Mouse (Mus musculus): ENCODE data around the gene Ltb. TPM values are rescaled to one million over a fixed set of nuclear protein-coding genes. Genes with fewer than 3 reads are reported as not detected.
"Not testable (repeated sequence)": the region's sequence is repeated elsewhere in the genome, so short reads cannot be mapped to it uniquely, and the experiment has no call there.

The Ltb gene
- polyA plus RNA-seq, 1 experiment from 2014 or later: 1.2 TPM

- no peak overlapping the region for H3K9ac ChIP-seq (ENCODE audit: low read depth, low read length)
- WGBS: 92% methylated on average over 10 of the region's 10 CpGs
- H3K36me3 ChIP-seq (ENCODE audit: control insufficient read depth, insufficient read depth, low read length): peaks cover 16% of the 10 kb centered on the region
These were observed 36.8 kb downstream of the Ltb start for GRCm38 (mm10) chr17:35231022-35231421.

GRCm38 (mm10) chr17:35232043-35232442, 37.8 kb downstream of the Ltb start:
- no peaks in the 10 kb centered on the region for H3K27me3 ChIP-seq (replicated peaks; ENCODE audit: control insufficient read depth, insufficient read depth, low read length)
- H3K9me3 ChIP-seq (ENCODE audit: control insufficient read depth, low read length): no peaks in the 10 kb centered on the region
- H3K4me1 ChIP-seq (ENCODE audit: control insufficient read depth, insufficient read depth, low read depth, low read length): peaks cover 22% of the 10 kb centered on the region
- H3K4me3 ChIP-seq (ENCODE audit: low read length): no peak overlapping the region
- H3K36me3 ChIP-seq (ENCODE audit: control insufficient read depth, insufficient read depth, low read length): peaks cover 16% of the 10 kb centered on the region
- ATAC-seq: no peak
- H3K9ac ChIP-seq (ENCODE audit: low read depth, low read length): peak overlapping the region; percentile 11; the same call in 1 of the 2 replicates
- H3K4me2 ChIP-seq (ENCODE audit: low read length): peak overlapping the region; percentile 39
- H3K27ac ChIP-seq (ENCODE audit: low read depth, low read length): no peak overlapping the region
- WGBS: 11% methylated on average over 12 of the region's 12 CpGs

More at GRCm38 (mm10) chr17:35231022-35231421, 36.8 kb downstream of the Ltb start:
- no peaks in the 10 kb centered on the region for H3K27me3 ChIP-seq (replicated peaks; ENCODE audit: control insufficient read depth, insufficient read depth, low read length)
- H3K4me2 ChIP-seq (ENCODE audit: low read length): no peak overlapping the region
- peaks cover 16% of the 10 kb centered on the region for H3K4me1 ChIP-seq (ENCODE audit: control insufficient read depth, insufficient read depth, low read depth, low read length)
- H3K27ac ChIP-seq (ENCODE audit: low read depth, low read length): no peak overlapping the region
- no peak for ATAC-seq
- no peak overlapping the region for H3K4me3 ChIP-seq (ENCODE audit: low read length)
- no peaks in the 10 kb centered on the region for H3K9me3 ChIP-seq (ENCODE audit: control insufficient read depth, low read length)

GRCm38 (mm10) chr17:35232659-35233058, 38.4 kb downstream of the Ltb start:
- no peak for ATAC-seq
- WGBS: 84% methylated on average over 5 of the region's 5 CpGs
- Histone ChIP-seq H3K27ac (ENCODE audit: low read depth, low read length) (no peak overlapping the region), H3K4me1 (ENCODE audit: control insufficient read depth, insufficient read depth, low read depth, low read length) (peaks cover 27% of the 10 kb centered on the region), H3K4me2 (ENCODE audit: low read length) (no peak overlapping the region), H3K9ac (ENCODE audit: low read depth, low read length) (no peak overlapping the region), H3K27me3 (replicated peaks; ENCODE audit: control insufficient read depth, insufficient read depth, low read length) (no peaks in the 10 kb centered on the region), H3K9me3 (ENCODE audit: control insufficient read depth, low read length) (no peaks in the 10 kb centered on the region), H3K4me3 (ENCODE audit: low read length) (no peak overlapping the region), H3K36me3 (ENCODE audit: control insufficient read depth, insufficient read depth, low read length) (peaks cover 14% of the 10 kb centered on the region)

DNA sequence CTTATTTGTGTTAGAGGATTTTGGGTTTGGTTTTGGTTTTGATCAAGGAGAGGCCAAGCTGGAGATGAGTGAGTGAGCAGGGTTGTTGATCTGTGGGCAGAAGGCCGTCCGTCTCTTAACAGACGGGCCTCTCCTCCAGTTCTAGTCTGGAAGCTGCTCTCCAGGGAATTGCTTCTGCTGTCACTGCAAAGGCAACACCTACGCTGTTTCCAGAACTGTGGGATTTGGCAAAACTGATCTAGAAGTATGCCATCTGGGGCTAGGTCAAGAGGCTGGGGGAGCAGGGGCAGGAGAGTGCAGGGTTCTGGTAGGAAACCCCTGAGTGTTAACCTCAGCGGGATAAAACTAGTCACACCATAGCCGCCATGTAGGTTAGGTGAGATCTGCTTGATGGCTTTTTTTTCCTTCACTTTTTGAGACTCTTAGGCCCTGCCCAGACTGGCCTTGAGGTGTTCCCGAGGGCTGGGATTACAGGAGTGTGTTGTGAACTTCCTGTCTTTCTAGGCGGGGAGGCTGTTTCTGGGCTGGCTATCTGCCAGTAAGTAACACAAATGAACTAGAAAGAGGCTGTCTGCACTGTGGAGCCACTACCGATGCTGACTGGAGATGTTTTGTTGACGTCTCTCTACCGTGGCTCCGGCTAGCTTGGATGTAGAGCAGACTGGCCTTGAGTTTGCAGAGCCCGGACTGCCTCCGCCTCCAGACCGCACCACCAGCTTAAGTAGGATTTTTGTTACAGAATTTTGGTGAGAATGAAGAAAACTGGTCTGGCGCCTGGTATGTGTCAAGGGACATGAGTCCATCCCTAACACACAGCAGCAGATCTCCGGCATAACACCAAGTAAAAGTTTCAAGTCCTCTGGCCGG, 39.1 kb downstream of the Ltb start, which contains the start of gene Atp6v1g2:
Gene Atp6v1g2 (plus strand): TSS at position 547 of the 867 bp plus-strand sequence.
- no peak within 1 kb of the TSS for H3K27ac ChIP-seq (ENCODE audit: low read depth, low read length)
- H3K9ac ChIP-seq (ENCODE audit: low read depth, low read length): peak within 1 kb of the TSS; percentile 75; the same call in 1 of the 2 replicates
- 74% methylated on average over 18 of the region's 18 CpGs for WGBS
- no peaks in the 10 kb centered on the region for H3K9me3 ChIP-seq (ENCODE audit: control insufficient read depth, low read length)
- peak within 1 kb of the TSS; percentile 54 for H3K4me3 ChIP-seq (ENCODE audit: low read length)
- H3K4me1 ChIP-seq (ENCODE audit: control insufficient read depth, insufficient read depth, low read depth, low read length): peaks cover 28% of the 10 kb centered on the region
- no peaks in the 10 kb centered on the region for H3K27me3 ChIP-seq (replicated peaks; ENCODE audit: control insufficient read depth, insufficient read depth, low read length)
- peak within 1 kb of the TSS; percentile 89 for H3K4me2 ChIP-seq (ENCODE audit: low read length)
- H3K36me3 ChIP-seq (ENCODE audit: control insufficient read depth, insufficient read depth, low read length): peaks cover 13% of the 10 kb centered on the region; the same call in 1 of the 2 replicates
- ATAC-seq: no peak

- not testable (repeated sequence) for H3K27ac ChIP-seq (ENCODE audit: low read depth, low read length); H3K27me3 ChIP-seq (replicated peaks; ENCODE audit: control insufficient read depth, insufficient read depth, low read length); H3K4me3 ChIP-seq (ENCODE audit: low read length); H3K4me2 ChIP-seq (ENCODE audit: low read length); ATAC-seq; H3K9ac ChIP-seq (ENCODE audit: low read depth, low read length); H3K36me3 ChIP-seq (ENCODE audit: control insufficient read depth, insufficient read depth, low read length); H3K9me3 ChIP-seq (ENCODE audit: control insufficient read depth, low read length)
- 81% methylated on average over 7 of the region's 7 CpGs for WGBS
- H3K4me1 ChIP-seq (ENCODE audit: control insufficient read depth, insufficient read depth, low read depth, low read length): peaks cover 28% of the 10 kb centered on the region
These were observed 39.9 kb downstream of the Ltb start for GRCm38 (mm10) chr17:35234090-35234489.

GRCm38 (mm10) chr17:35234903-35235302, 40.7 kb downstream of the Ltb start:
- Histone ChIP-seq H3K27me3 (replicated peaks; ENCODE audit: control insufficient read depth, insufficient read depth, low read length) (no peaks in the 10 kb centered on the region), H3K9me3 (ENCODE audit: control insufficient read depth, low read length) (no peaks in the 10 kb centered on the region), H3K4me2 (ENCODE audit: low read length) (peak overlapping the region; percentile 89), H3K4me1 (ENCODE audit: control insufficient read depth, insufficient read depth, low read depth, low read length) (peaks cover 28% of the 10 kb centered on the region), H3K4me3 (ENCODE audit: low read length) (peak overlapping the region; percentile 54), H3K27ac (ENCODE audit: low read depth, low read length) (peak overlapping the region; percentile 95), H3K36me3 (ENCODE audit: control insufficient read depth, insufficient read depth, low read length) (peaks cover 6% of the 10 kb centered on the region; the same call in 1 of the 2 replicates), H3K9ac (ENCODE audit: low read depth, low read length) (peak overlapping the region; percentile 75)
- ATAC-seq: no peak
- WGBS: 3% methylated on average over 31 of the region's 31 CpGs

DNA sequence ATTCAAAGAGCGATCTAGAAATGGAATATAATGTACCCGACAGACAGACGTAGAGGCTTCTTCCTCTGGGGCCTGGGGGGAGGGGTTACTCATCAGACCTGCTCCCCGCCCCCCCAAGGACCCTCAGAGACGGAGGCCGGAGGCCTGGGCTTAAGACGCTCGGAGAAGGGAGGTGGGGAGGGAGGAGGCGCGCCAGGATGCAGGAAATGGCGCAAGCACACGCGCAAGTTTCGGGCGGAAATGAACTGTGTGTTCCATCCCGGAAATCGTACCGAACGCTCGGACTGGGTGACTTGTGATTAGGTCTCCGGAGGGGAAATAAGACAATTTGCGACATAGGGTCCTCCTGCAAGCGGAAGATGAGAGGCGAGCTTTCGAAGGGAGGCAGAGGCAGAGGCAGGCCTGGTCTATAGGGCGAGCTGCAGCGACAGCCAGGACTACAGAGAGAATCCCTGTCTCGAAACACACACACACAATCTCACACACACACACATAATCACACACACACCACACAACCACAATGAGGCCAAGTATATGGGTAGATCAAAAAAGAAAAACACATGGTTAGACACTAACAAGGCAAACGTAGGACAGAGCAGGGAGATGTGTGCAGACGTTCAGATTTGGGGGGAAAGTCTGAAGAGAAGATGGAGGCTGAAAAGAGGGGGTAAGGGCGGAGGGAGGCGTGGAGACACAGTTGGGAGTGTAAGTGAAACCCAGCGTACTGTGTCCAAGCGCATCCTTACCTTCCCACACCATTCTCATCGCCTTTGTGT, 41.6 kb downstream of the Ltb start, which contains the start of gene Nfkbil1:
Gene Nfkbil1 (minus strand): TSS at position 179 of the 776 bp plus-strand sequence.
- H3K9me3 ChIP-seq (ENCODE audit: control insufficient read depth, low read length): no peaks in the 10 kb centered on the region
- peak within 1 kb of the TSS; percentile 54 for H3K4me3 ChIP-seq (ENCODE audit: low read length)
- no peaks in the 10 kb centered on the region for H3K27me3 ChIP-seq (replicated peaks; ENCODE audit: control insufficient read depth, insufficient read depth, low read length)
- H3K36me3 ChIP-seq (ENCODE audit: control insufficient read depth, insufficient read depth, low read length): peaks cover 6% of the 10 kb centered on the region; the same call in 1 of the 2 replicates
- H3K9ac ChIP-seq (ENCODE audit: low read depth, low read length): peak within 1 kb of the TSS; percentile 75
- peaks cover 34% of the 10 kb centered on the region for H3K4me1 ChIP-seq (ENCODE audit: control insufficient read depth, insufficient read depth, low read depth, low read length)
- WGBS: 0% methylated on average over 35 of the region's 35 CpGs
- ATAC-seq: peak; percentile 84
- H3K27ac ChIP-seq (ENCODE audit: low read depth, low read length): peak within 1 kb of the TSS; percentile 95
- H3K4me2 ChIP-seq (ENCODE audit: low read length): peak within 1 kb of the TSS; percentile 89

DNA sequence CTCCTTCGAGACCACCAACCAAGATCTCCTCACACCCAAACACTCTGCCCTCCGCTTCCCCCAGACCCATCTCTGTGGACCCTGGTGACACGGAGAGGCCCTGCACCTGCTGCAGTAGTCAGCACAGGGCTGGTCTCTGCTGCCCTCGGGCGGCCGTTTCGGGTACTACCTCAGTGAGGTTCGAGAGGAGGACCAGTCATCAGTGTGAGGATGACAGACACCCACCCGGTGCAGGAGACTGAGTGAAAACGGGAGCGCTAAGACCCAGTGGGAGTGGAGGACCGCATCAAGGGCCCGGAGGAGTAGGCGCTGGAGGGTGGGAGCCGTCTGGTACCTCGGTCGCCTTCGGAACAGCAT, 42.1 kb downstream of the Ltb start:
- Histone ChIP-seq H3K9me3 (ENCODE audit: control insufficient read depth, low read length) (no peaks in the 10 kb centered on the region), H3K9ac (ENCODE audit: low read depth, low read length) (peak overlapping the region; percentile 75), H3K27me3 (replicated peaks; ENCODE audit: control insufficient read depth, insufficient read depth, low read length) (no peaks in the 10 kb centered on the region), H3K27ac (ENCODE audit: low read depth, low read length) (peak overlapping the region; percentile 95), H3K4me2 (ENCODE audit: low read length) (peak overlapping the region; percentile 89), H3K4me1 (ENCODE audit: control insufficient read depth, insufficient read depth, low read depth, low read length) (peaks cover 34% of the 10 kb centered on the region), H3K36me3 (ENCODE audit: control insufficient read depth, insufficient read depth, low read length) (peaks cover 2% of the 10 kb centered on the region; the same call in 1 of the 2 replicates), H3K4me3 (ENCODE audit: low read length) (peak overlapping the region; percentile 54)
- 1% methylated on average over 18 of the region's 18 CpGs for WGBS
- ATAC-seq: peak; percentile 85

DNA sequence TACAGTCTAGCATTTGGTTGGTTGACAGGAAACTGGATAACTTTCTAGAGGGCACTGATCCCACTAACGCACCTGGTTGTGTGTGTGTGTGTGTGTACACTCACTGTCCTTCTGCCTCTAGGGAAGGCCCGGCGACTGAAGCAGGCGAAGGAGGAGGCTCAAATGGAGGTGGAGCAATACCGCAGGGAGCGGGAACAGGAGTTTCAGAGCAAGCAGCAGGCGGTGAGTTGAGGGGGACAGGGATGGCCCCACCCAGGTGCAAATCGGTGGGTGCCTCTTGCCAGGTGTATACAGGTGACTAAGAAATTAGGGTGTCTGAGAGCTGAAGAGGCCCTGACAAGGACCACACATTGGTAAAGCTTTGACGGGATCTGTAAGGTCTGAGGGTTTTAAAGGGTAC, 42.8 kb downstream of the Ltb start:
- no peaks in the 10 kb centered on the region for H3K9me3 ChIP-seq (ENCODE audit: control insufficient read depth, low read length)
- ATAC-seq: no peak
- H3K27ac ChIP-seq (ENCODE audit: low read depth, low read length): peak overlapping the region; percentile 95
- WGBS: 69% methylated on average over 9 of the region's 9 CpGs
- no peaks in the 10 kb centered on the region for H3K27me3 ChIP-seq (replicated peaks; ENCODE audit: control insufficient read depth, insufficient read depth, low read length)
- H3K4me1 ChIP-seq (ENCODE audit: control insufficient read depth, insufficient read depth, low read depth, low read length): peaks cover 30% of the 10 kb centered on the region
- peak overlapping the region; percentile 89 for H3K4me2 ChIP-seq (ENCODE audit: low read length)
- H3K9ac ChIP-seq (ENCODE audit: low read depth, low read length): peak overlapping the region; percentile 75
- H3K36me3 ChIP-seq (ENCODE audit: control insufficient read depth, insufficient read depth, low read length): peaks cover 2% of the 10 kb centered on the region; the same call in 1 of the 2 replicates
- peak overlapping the region; percentile 54 for H3K4me3 ChIP-seq (ENCODE audit: low read length)

Measured in hindbrain, embryonic 16.5 days (tissue).